Mouse (Mus musculus) monocyte, adult 5-6 weeks (primary cell): ENCODE measurements at regions not wholly inside any gene's neighbourhood (a gene's known extent, or its start where the extent isn't known, plus 50 kb on each side); places are given as distances from the start of the nearest gene placed in this dataset.

ENCODE experiments used
- ATAC-seq: fragments of 153-309, 156-312 bp; replicated peaks from 2 replicates; pipeline ENCODE4 v1.8.0; 2017; ENCODE audit warnings: mild to moderate bottlenecking; ENCODE audit not compliant: low TSS enrichment, insufficient number of reproducible peaks, severe bottlenecking, poor library complexity, low FRiP score

DNA sequence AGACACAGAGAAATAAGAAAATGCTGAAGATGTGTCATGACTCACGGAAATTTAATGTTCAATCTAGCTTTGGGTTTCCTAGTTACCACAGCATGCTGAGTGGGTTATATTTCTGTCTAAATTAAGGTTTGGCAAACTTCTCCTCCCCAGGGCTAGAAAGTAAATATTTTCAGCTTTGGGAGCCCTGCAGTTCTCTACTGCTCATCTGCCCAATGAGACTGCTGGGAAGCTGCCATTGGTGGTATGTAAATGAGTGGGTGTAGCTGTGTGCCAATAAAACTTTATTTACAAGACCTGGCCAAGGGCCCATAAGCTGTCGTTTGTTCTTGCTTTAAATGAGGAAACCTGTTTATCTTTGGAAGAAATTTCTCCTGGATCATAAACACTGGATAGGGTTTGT is 1189.3 kb upstream of the A1bg start:
- ATAC-seq, result no peak

DNA sequence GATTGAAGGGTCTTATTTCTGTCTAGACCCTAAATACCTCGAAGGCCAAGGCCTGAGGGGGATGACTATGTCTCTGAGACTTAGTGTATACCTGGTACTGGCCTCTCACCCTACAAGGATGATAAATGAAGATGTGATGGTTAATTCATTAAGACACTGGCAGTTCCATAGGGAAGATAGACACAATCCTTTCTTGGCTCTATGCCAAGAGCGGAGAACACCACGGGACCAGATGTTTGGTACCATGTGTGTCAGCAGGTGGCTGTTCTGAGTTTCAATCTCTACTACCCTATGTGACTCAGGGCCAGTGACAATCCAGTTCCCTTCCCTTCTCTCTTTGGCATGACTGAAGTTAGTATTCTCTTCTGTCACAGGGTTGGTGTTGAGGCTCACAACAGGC is 1185.2 kb upstream of the A1bg start:
- no peak for ATAC-seq

DNA sequence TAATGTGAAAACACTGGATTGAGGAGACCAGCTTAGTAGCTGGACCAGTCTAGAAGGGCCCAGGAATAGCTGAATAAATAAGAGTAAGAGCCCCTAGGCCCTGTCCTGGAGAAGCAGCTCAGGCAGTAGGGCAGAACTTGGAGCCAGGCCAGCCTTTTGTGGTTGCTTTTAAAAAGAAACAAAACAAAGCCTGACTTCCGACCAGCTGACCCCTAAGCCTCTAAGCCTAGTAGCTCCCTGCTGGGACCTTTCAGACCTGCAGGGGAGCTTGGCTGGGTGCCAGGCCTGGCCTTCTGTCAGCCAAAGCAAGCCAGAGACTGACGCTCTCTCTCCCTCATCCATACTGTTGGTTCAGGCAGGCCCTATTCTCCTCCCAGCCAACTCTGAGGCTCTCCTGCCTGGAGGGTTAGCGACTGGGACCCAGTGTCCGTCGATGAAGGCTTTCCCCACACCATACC is 1183.7 kb upstream of the A1bg start:
- ATAC-seq, result peak; percentile 81

DNA sequence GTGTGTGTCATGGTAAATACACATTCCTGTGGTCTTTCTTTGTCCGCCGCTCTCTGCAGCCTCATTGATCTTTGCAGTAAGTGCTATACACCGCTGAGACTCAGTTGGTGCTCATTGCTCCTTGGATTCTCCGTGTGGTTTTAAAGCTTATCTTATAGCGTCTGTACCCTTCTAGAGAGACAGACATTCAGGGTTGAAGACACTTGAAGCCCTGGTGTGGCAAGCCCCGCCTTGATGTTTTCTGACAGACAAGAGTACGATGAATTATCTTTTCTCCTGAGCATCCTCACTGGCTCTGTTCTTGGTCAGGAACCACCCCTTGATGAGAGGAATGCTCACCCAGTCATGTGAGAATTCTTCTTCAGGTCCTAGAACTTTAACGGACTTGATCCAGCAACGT is 1182.7 kb upstream of the A1bg start:
- no peak for ATAC-seq

DNA sequence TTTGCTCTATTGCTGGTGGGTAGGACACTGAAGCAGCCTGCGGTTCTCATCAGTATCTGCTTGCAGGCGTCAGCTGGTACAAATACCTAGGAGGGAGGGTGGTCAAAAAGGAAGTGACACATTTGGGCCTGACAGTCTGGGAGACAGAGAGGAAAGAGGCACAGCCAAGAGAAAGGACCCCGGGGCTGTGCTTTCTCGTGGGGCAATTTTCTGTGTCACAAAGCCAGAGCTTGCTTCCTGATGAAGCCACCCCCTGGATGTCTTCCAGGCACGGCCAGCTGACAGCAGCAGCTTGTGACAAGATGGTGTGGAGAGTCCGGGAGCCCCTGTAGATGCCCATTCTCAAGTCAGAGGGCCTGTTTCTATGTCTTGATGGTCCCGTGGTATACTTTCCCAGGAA is 1181.8 kb upstream of the A1bg start:
- ATAC-seq, result no peak

DNA sequence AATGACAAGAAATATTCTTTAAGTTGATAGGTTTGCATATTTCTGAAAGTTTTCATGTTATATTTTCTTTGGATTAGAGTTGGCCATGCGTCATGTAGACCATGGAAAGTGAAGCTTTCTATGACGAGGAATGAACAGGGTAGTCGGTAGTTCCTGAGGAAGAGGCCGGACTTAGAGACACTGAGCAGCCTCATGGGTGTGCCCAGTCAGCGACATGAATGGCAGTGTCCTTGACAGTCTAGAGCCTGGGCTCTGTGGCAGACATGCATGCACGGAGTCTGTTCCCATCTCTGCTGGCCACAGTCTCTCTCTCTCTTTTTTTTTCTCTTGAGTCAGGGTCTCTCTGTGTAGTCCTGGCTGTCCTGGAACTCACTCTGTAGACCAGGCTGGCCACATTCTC is 1176.9 kb upstream of the A1bg start:
- no peak for ATAC-seq

DNA sequence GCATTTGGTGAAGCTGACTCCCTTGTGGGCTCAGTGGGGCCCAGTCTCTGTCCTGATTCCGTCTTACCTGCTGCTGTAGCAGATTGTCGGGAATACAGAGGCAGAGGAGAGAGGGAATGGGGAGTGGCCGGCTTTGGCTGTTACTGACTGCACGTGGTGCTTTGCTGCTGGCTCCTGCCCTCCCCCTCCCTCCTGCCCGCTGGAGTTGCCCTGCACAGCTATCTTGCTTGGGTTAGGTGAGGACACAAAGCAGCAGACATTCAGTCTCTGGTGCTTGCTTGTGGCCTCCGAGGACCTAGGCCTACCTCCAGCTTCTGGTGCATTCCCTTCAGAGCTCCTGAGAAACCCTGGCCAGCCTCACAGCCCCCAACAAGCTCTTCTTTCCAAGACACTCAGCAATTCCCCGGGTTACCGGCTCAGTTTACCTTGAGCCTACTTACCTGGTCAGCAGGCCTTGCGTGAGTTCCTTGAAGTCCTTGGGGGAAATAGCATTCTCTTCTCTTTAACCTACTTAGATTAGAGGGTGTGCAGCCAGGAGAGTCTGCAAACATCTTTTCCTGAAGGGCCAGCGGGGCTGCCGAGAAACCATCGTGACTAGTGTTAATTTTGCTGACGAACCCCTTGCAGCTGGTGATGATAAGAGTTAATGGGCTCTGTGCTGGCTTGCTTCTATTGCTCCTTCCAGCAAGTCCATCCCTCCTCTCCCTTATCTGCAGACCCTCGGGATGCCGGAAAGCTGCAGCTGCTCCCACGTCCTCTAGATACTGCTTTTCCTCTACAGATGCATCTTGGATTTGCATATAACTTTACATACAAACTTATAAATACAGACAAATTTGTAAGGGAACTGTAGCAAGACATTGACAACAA is 1176.2 kb upstream of the A1bg start:
- ATAC-seq, result no peak

DNA sequence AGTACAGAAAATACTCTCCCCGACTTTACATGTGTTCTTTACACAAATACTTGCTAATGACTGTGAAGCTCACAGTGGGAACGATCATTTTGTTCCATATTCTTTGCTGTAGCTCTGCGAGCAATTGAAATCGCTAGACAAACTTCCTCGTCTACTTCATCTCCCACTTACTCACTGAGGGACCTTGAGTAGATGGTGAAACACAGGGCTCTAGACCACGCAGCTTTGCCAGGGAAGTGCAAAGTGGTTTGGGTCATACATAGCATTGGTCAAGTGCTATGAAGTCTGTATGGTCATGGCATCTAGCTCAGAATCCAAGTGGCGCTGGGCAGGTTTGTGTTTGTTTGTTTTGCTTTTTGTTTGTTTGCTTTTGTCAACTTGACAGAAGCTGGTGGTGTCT is 1174.0 kb upstream of the A1bg start:
- ATAC-seq, result no peak

DNA sequence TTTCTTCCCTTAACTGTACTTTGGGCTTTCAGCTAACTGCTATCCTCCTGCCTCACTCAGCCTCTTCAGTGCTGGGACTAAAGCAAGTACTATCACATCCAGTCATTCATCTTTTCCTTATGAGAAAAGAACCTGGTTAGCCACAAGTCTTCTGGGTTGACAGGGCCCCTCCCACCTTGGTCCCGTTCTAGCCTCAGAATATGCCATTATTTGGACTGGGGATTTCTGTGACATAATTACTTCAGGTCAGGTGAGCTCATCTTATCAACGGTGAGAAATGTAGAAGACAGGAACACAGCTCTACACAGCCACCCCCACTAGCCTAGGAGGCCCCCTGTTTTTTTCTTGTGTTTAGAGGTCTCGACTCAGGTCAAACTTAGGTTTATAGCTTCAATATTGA is 1172.4 kb upstream of the A1bg start:
- ATAC-seq, result no peak

DNA sequence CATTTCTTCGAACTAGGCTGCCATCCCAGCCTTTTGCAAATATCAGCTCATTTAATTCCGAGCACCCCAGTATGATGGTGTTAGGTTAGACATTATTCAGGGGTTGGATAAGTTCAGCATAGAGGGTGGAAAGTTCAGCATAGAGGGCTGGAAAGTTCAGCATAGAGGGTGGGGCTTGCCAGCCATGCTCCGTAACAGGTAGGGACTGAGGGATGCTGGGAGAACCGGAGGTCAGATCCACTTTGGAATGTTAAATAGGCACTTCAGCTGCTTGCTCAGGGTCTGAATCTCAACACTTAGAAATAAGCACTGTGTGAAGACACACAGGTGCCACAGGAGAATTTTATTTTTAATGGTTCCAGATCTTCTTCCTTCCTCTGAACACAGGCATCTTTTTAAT is 1170.9 kb upstream of the A1bg start:
- no peak for ATAC-seq

DNA sequence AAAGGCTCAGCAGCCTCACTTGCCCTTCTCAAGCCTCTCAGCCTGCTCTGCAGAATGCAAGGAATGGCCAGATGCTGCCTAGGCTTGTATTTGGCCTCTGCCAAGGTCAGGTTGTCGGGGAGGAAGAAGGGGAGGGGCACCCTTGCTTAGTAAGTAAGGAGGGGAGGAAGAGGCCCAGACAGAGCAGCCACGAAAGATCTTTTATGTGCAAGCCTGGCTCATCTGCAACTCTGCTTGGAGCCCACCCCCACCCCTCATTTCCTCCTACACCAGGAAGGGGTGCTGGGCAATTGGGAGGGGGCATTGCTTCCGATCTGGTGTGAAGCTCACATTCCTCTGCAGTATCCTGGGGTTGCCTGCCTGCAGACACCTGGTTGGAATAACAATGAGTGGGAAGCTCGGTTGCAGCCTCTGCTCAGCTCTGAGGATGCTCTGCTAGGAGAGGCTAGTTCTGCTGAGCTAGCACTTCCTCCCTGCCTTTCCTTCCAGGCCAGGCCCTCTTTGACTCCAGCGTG is 1169.9 kb upstream of the A1bg start:
- ATAC-seq, result no peak

DNA sequence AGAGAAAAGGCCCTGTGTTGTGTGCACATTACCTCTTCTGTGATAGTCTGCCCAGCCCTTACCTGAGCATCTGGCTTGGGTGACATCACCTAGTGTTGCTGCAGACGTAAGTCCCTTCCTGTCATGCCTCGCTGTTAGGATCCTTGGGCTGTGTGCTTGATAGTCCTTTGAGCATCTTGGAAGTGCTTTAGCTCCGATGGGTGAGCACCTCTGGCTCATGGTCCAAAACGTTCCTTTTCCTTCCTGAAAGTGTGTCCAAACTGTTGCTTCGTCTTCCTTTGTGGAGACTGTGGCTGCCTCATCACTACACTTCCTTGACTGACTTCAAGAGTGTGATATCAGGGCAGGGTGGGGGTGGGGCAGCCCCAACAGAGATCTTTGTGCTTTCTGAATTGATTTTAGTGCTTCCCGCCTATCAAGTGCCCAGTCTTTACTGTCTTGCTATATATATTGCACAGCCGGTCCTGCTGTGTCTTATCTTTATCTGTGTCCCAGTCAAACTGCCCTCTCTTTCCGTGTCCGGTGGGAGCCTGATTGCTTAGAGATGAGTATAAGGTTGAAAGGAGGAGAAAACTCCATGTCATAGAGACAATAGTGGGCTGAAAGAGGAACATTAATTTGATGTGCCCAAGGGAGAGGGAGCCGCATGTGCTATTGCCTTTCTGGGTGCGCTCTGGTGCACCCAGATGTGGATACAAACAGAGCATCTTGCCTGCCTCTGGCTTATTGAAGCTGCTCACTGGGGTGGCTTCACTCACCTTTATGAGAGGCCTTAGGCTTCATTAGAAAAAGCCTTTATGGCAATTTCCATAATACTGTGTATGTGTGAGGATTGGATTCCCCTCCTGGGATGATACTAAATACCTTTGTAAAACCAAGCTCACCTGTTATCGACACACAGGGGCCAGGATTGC is 1169.2 kb upstream of the A1bg start:
- no peak for ATAC-seq

DNA sequence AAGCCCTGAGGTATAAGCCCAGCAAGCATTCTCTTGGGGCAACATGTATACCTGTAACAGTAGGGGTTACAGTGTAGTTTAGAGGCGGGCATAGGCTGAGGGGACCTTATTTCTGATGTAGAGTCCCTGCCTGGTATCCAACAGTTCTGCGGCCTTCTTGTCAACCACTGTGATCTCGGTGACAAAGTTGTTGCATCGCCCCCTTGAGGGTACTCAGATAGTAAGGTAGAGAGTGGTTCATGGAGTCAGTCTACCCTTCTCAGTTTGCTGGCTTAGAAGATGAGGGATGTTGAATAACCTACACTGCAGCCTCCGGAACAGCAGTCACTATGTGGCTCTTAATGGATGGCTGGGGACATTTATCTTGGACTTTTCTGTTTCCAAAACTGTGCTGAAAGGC is 1168.3 kb upstream of the A1bg start:
- ATAC-seq, result no peak

DNA sequence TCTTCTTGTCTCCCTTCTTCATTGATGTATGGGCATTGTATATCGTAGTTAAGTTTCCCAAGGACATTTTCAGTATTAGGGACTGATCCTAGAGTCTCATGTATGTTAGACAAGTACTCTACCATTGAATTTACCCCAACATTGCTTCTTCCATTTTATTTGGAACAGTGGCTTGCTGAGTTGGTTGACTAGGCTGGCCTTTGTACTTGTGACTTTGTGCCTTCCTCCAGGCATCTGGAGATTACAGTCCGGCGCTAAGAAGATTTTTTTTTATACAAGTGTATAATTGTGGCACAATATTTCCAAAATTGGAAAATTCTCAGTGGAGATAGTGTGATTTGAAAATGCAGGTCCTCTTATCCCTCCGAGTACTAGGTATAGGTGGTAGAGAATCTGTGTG is 1165.5 kb upstream of the A1bg start:
- ATAC-seq, result no peak

DNA sequence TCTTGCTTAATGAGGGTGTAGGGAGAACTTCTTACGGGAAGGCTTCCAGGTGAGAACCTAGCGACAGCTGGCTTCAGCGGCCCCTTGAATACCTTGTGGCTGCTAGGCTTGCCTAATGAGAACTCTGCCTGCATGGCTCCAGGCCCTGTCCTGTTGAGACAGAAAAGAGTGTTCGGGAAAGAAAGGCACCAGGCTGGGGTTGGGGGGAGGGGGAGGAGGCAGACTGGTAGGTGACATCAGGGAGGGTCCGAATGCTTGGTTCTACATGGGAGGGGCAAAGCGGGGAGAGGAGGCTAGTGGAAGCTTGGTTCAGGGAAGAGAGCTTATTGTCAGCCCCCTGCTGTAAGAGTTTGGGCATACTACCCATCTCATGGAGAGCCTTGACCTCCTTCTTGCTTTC is 1164.9 kb upstream of the A1bg start:
- no peak for ATAC-seq

DNA sequence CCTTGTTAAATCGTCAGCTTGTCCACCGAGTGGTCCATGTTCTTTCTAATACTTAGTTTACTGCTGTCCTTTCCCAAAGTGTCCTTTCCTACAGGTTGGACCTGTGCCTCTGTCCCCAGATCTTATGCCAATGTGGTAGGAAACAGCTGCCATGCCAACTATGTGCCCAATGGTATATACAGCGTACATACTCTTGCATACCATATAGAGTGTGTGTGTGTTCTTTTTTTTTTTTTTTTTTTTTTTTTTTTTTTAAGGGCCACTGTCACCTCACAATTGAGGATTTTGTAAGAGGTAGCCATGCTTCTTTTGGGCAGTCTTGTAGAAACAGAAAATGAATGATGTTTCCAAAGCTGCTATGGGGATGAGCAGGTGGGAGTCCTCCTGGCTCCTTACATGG is 1163.2 kb upstream of the A1bg start:
- ATAC-seq, result no peak

DNA sequence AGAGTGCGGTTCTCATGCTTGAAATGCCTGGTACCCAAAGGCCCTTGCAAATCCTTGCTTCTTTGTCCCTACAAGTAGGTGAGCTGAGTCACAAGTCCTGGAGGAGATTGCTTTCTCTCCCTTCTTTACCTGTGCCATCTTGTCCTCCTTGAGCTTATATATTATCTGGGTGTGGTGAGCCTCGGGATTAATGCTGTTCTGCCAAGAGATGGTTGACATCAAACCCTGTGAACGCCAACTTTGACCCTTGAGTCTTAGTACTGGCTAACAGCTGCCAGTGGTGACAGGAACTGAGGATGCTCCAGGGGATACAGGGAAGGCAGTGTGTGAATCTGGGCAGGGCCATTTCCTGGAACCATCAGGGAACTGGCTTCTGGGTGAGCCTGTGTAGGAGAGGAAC is 1160.5 kb upstream of the A1bg start:
- ATAC-seq, result no peak

DNA sequence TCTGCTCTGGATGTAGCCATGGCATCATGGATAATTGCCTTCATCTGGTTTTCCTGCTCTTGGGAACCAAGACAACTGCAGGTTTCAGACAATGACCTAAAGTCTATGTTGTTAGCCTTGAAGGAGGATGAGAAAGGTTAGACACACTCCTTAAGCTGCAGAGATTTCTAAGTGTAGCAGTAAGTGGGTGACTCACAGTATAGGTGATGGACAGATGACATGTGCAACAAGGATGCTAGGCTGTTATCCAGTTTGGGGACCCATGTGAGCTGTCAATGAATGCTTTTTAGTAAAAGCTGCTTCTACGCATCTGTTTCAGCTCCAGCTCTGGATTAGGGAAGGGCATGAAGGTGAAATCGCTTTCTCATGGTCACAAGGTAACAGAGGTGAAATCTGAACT is 1159.7 kb upstream of the A1bg start:
- ATAC-seq, result no peak

DNA sequence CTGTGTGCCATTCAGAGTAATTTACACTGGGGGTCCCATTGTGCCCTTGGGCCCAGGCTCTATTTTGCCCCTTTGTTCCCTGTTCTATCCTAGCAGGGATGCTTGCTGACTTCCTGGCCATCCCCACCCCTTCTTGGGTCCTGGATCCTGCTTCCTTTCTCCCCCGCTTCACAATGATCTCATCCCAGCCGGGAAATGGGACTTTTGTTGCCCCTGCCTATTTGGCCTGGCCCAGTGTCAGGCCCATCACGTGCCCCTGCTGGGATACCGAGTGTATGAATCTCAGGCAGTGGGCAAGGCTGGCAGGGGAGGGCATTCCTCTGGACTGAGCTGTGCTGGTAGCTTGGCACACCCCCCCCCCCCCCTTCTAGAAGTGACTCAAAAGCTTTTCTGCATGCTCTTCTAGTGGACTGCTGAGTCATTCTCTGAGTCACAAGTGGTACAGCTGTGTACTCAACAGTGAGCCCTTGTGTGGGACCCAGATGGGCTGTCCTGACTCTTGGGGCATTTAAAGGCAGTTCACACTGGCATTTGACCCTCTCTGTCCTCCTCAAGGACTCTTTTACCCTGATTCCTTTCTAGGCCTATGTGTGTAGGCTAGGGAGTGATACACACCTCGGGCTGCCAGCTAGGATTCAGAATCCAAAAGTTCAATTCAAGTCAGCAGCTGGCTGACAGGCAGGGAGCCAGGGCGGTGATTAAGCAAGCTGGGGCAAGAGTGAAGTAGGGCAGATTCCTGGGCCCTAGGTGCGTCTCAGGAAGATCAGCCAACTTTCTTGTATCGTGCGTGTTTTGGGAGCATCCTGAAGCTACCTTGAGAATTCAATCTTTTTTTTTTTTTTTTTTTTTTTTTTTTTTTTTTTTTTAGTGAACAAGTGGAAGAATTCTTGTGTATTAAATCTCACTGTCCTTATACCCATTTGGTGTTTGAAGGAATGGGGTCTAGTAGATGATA is 1156.6 kb upstream of the A1bg start:
- ATAC-seq, result no peak
